Mouse (Mus musculus) Patski (cell line): ENCODE data around the gene Fhod1. TPM values are rescaled to one million over a fixed set of nuclear protein-coding genes. Genes with fewer than 3 reads are reported as not detected.
A peak's percentile ranks its signal among the peaks of the same experiment; 100 is the strongest.

Source experiments
- ATAC-seq: fragments of 100-300 bp; one replicate; pipeline ENCODE4 v1.8.0; 2021
- CTCF ChIA-PET: fragments of 350-600 bp; sonication (Branson Sonifier 250); formaldehyde crosslinking; loops from one replicate; lab custom pipeline; 2022; ENCODE audit warnings: inconsistent platforms; lab: Charles Lee
- POLR2A ChIA-PET: fragments of 350-600 bp; sonication (Branson Sonifier 250); formaldehyde crosslinking; loops from one replicate; lab custom pipeline; 2022; ENCODE audit warnings: antibody characterized with exemption, inconsistent platforms; lab: Charles Lee
- DNase-seq: peaks from one replicate; pipeline ENCODE4 v3.0.0-alpha.2; 2011; ENCODE audit warnings: low read depth, low spot score
- H3K27me3 ChIP-seq: fragments of 371-371 bp; one replicate; pipeline ENCODE4 v1.5.1; 2021
- CTCF ChIP-seq: fragments of 100-300 bp; IDR thresholded peaks from one replicate; pipeline ENCODE4 v1.5.1; 2021
- in situ Hi-C: fragments of 300-500 bp; cut with MboI; formaldehyde crosslinking; loops from 3 replicates; pipeline ENCODE4 v1.11.1; 2018; ENCODE audit warnings: low pct_unique_long_range_greater_than_20kb, mixed read lengths
- polyA plus RNA-seq: library from polyadenylated mRNA; unstranded; gene quantifications from one replicate; pipeline ENCODE4 v1.2.3, GENCODE M21; 2021

Gene Fhod1
- polyA plus RNA-seq, 1 experiment from 2014 or later = 41.7 TPM

DNA sequence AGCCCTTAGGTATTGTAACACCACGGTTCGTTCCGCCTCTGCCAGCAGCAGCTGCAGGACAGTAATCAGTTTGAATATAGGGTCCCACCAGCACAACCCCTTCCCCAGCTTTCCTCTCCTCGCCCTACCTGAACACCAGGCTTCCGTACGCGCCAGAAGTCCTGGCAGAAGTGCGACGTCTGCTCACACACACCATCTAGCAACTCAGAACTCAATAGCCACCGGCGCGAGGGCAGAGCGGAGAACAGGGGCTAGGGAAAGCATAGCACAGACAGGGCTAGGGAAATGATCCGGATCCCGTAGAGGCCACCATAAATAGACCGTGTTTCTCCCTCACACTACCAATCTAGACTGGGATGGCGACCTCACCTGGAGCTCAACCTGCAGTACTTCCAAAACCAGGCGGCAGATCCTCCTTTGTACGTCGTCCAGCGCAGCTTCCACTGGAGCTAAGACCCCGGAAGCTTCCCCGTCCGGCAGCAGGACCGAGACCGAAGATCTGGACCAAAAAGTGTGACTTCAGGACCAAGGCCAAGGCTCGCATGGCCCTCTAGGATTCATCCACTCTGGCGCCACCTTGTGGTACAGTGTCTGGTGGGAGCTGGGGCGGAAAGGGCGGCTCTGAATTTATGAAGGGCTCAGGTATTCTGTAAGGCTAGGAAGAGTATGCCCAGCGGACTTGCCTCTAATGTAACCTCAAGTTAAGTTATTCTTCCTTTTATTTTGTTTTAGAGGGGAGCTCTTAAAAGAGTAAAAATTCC is 57.0 kb downstream of the Fhod1 start:
- no peaks in the 10 kb centered on the region for H3K27me3 ChIP-seq
- no peak for TF ChIP-seq CTCF
- DNase-seq (no peak), ATAC-seq (peak; percentile 5)
- CTCF ChIA-PET = interaction anchor here (0.7 to 1.9 kb wide), 18 partner anchors 12 to 602 kb away, joined by 3 to 8 read pairs (median 3); partner anchors contain the start of gene Nol3
- in situ Hi-C loops = loop anchor here (10.0 kb wide), 1 partner anchor 656 kb away; the partner anchor contains the start of gene Rrad
- POLR2A ChIA-PET = interaction anchor here (0.5 to 2.4 kb wide), 4 partner anchors 10 to 719 kb away, joined by 4 to 6 read pairs (median 4); no protein-coding TSS in a partner anchor

DNA sequence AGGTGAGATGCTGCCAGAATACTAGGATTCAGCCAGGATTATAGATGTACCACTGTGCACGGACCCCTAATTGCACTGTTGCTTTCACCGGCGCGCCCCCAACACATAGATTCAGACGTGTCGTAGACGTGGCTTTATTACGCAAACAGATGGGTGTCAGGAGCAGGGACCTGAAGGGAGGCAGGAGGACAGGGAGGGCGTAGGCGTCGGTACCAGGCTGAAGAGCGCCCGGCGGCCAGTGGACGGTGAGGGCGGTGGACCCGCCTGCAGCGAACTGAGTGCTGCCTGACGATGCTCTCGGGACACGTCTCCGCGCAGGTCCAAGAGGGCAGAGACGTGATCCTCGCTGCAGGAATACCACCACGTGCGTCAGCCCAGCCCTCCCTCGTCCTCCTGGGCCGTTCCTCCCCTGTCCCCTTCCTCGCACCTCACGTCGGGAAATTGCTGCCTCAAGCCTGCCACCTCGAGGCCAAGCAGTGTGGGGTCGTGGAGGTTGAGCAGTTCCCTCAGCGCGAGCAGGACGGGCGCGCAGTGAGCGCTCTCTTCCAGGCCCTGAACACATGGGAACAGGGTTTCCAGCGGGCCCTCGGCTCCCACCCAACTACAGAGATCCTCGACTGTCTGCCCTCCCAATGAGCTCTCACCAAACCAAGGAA is 57.8 kb downstream of the Fhod1 start, which contains the start of gene 4931428F04Rik:
Gene 4931428F04Rik, minus strand, starts transcription at position 60 of the 656 bp plus-strand sequence.
- DNase-seq (no peak), ATAC-seq (no peak)
- CTCF ChIA-PET = interaction anchor here (0.8 to 1.9 kb wide), 10 partner anchors 13 to 602 kb away, joined by 3 to 8 read pairs (median 4); partner anchors contain the start of gene Nol3

DNA sequence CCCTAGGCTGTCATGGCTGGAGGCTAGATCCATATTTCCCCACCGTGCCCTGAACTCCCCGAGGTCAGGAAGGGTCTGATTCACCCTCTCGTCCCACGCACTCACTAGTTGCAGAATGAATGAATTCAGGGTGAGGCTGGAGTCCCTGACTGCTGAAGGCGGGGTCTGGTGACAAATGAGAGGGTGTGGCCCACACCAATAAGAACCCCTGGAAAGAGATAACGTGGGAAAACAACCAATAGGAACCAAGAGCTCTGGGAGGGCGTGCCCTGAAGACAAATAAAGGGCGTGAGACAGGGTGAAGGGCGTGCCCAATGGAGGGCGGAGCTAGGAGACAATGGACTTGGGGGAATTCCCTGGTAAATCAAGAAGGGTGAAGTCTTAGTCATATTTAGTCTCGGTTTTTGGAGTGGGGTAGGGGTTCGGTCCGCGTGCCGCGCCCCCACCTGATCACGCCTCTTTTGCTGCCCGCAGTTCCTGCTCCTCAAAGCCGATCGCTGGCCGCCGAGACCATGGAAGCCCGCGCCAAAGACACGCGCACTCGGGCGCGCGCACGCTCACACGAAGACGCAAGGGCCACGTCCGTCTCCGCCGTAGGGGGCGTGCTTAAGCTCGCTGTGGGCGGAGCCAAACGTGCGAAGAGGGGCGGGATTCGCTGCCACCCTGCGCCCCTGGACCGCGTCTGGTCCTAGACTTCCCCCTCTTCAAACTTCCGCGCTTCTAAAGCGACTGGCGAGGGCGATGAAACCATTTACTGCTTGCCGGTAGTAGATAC is 58.6 kb downstream of the Fhod1 start:
- in situ Hi-C loops = no loop called here
- POLR2A ChIA-PET = interaction anchor here (1.3 to 2.4 kb wide), 2 partner anchors 15 to 24 kb away, joined by 4 to 6 read pairs; partner anchors contain the start of genes Fbxl8 and Tradd
- CTCF ChIA-PET = interaction anchor here (0.9 kb wide), 1 partner anchor 168 kb away, joined by 3 read pairs; no protein-coding TSS in a partner anchor
- peak; percentile 82 for ATAC-seq
- no peaks in the 10 kb centered on the region for H3K27me3 ChIP-seq
- peak; percentile 84 for DNase-seq
- TF ChIP-seq CTCF = no peak

More for the DNA sequence above, 57.8 kb downstream of the Fhod1 start, which contains the start of gene 4931428F04Rik:
- no peak for TF ChIP-seq CTCF
- in situ Hi-C loops = loop anchor here (10.0 kb wide), 1 partner anchor 655 kb away; the partner anchor contains the start of gene Rrad
- no peaks in the 10 kb centered on the region for H3K27me3 ChIP-seq
- POLR2A ChIA-PET = interaction anchor here (0.6 to 2.4 kb wide), 3 partner anchors 14 to 28 kb away, joined by 4 to 6 read pairs (median 4); partner anchors contain the start of genes Fbxl8 and Tradd

DNA sequence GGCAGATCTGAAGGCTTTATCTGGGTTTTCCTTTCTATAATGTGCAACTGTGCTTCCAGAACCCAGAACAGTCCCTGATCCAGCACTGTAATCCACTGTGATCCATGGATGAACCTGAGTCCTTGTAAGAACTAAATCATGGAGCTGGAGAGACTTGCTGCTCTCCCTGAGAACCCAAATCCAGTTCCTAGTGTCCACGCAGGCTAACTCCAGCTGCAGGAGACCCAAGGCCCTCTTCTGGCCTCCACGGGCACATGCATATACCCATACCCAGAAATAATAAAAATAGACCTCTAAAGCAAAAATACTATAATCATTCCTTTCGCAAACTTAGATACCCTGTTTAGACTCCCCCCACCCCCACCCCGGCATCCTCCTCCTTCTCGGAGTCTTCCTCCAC is 59.5 kb downstream of the Fhod1 start:
- POLR2A ChIA-PET = no interaction called here
- TF ChIP-seq CTCF = no peak
- CTCF ChIA-PET = no interaction called here
- in situ Hi-C loops = no loop called here
- no peak for DNase-seq
- no peak for ATAC-seq
- no peaks in the 10 kb centered on the region for H3K27me3 ChIP-seq

DNA sequence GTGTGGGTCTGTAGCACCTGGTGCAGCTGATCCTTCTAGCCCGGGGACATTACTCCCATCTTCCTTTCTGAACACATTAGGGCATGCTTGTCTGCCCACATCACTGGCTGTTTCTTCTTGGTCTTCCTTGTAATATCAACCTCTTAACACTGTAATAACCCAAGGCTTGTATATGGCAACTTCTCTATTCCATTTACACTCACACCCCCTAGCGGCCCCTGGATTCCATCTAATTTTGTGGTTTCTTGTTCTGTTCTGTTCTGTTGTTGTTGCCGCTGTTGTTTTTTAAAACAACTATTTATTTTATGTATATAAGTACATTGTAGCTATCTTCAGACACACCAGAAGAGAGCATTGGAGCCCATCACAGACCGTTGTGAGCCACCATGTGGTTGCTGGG is 60.8 kb downstream of the Fhod1 start:
- ChIA-PET CTCF (no interaction called here), POLR2A (no interaction called here)
- DNase-seq (no peak), ATAC-seq (no peak)
- in situ Hi-C loops = no loop called here
- no peaks in the 10 kb centered on the region for H3K27me3 ChIP-seq
- no peak for TF ChIP-seq CTCF

DNA sequence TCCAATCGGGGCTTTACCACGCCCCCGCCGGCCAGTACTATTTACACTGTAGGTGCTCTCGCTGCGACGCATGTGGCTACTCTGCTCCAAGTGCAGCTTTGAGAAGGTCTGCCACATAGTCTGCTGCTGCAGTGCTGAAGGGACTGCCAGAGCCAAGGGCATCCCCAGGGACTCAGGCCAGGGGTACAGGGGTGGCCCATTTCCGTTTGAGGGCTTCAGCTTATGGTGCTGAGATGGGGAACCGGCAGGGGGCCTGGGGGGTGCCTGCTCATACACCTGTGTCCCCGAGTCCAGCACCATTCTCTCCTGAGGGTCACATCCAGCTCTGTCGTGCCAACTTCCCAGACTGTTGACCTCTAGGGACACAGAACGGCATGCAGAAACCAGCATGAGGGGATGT is 62.2 kb downstream of the Fhod1 start:
- POLR2A ChIA-PET = no interaction called here
- DNase-seq (no peak), ATAC-seq (no peak)
- H3K27me3 ChIP-seq = no peaks in the 10 kb centered on the region
- in situ Hi-C loops = no loop called here
- CTCF ChIA-PET = interaction anchor here (1.0 kb wide), 1 partner anchor 11 kb away, joined by 8 read pairs; no protein-coding TSS in a partner anchor
- TF ChIP-seq CTCF = no peak

DNA sequence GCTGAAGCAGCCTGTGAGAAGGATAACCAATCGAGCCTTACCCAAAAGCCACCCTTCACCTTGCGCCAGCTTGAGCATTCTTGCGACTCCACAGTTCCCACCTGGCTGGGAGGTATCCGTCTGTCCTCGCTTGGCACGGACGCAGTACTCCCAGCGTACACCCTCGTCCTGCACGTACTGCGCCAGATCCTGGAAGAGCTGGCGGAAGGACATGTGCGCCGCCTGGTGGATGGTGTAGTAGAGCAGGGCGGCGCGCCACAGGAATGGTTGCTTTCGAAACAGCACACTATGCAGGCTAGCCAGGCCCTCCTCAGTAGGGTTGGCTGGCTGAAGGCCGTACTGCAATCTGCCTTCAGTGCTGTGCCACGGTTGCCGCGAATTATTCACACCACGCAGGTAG is 64.7 kb downstream of the Fhod1 start:
- ATAC-seq = no peak
- CTCF ChIA-PET = no interaction called here

DNA sequence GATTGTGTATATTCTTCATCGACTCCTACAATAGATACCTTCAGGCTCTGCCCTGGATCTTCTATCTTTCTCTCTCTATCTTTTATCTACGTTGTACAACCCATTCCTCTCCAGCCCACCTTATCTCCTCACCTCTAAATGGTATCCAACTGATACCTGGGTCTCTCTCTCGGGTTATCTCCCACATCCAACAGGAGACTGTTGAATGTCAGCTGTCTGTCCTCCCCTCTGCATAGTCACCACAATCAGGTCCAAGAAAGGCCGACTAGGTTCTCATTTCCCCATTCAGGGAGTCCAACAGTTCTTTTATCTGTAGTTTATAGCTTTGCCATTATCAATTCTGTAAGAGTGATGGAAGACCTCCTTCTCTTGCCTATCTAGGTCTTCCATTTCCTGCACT is 65.5 kb downstream of the Fhod1 start:
- no peak for TF ChIP-seq CTCF
- no peaks in the 10 kb centered on the region for H3K27me3 ChIP-seq
- POLR2A ChIA-PET = no interaction called here
- CTCF ChIA-PET = no interaction called here
- DNase-seq (no peak), ATAC-seq (no peak)
- in situ Hi-C loops = no loop called here

More for the DNA sequence above, 64.7 kb downstream of the Fhod1 start:
- H3K27me3 ChIP-seq = no peaks in the 10 kb centered on the region
- DNase-seq = no peak
- POLR2A ChIA-PET = no interaction called here
- no peak for TF ChIP-seq CTCF
- in situ Hi-C loops = no loop called here

DNA sequence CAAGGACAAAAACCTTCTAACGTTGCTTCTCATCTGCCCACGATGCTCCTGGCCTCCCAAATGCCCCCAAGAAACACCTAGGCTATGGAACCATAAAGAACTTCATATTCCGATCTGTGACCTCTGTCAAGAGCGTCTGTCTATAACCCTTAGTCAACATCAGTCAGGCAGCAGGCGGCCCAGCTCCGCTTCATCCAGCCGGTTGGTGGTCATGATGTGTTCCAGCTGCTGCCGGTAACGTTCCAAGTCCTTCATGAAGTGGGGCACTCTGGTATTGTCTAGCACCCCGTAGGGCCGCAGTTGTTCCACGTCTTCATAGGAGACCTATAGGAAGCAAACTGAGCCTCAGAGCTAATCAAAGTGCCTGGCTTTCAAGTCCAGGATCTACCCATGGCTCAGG is 65.9 kb downstream of the Fhod1 start:
- no peaks in the 10 kb centered on the region for H3K27me3 ChIP-seq
- TF ChIP-seq CTCF = no peak
- in situ Hi-C loops = no loop called here
- CTCF ChIA-PET = no interaction called here
- no peak for ATAC-seq
- no peak for DNase-seq
- POLR2A ChIA-PET = no interaction called here

DNA sequence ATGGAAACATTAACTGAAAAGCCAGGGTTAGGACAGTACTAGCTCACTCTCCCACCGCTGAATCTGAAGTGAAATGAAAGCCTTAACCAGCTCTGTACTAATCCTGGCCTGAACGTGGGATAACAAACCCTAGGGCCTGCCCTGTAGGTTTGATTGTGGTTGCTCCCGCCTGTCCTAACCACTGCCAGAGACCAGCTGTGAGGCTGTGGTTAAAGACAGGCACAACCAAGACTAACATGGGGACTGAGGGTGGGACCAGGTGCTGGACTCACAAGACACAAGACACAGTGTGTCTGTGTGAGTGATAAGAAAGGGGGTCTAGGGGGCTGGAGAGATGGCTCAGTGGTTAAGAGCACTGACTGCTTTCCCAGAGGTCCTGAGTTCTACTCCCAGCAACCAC is 67.2 kb downstream of the Fhod1 start:
- ChIA-PET CTCF (interaction anchor here (1.3 to 1.5 kb wide), 2 partner anchors 15 to 39 kb away, joined by 3 to 4 read pairs; partner anchors contain the start of gene Exoc3l), POLR2A (no interaction called here)
- in situ Hi-C loops = no loop called here
- TF ChIP-seq CTCF = no peak
- no peak for DNase-seq
- no peak for ATAC-seq
- H3K27me3 ChIP-seq = no peaks in the 10 kb centered on the region

Other genes starting within 250 kb of the Fhod1 start
- not detected for gene Ces4a, start 216.2 kb downstream of the Fhod1 start, polyA plus RNA-seq
- gene Cbfb, start 177.3 kb downstream of the Fhod1 start, polyA plus RNA-seq = 64.4 TPM
- gene D230025D16Rik, start 122.8 kb downstream of the Fhod1 start, polyA plus RNA-seq = 23.1 TPM
- gene B3gnt9, start 92.8 kb downstream of the Fhod1 start, polyA plus RNA-seq = 2.1 TPM
- 22.9 TPM for gene Tradd, start 83.3 kb downstream of the Fhod1 start, polyA plus RNA-seq
- 12.6 TPM for gene Fbxl8, start 83.3 kb downstream of the Fhod1 start, polyA plus RNA-seq
- gene Hsf4, start 78.2 kb downstream of the Fhod1 start, polyA plus RNA-seq = 0.12 TPM
- 1.7 TPM for gene Nol3, start 71.8 kb downstream of the Fhod1 start, polyA plus RNA-seq
- 10.7 TPM for gene 4931428F04Rik, start 58.1 kb downstream of the Fhod1 start, polyA plus RNA-seq
- gene Exoc3l, start 51.9 kb downstream of the Fhod1 start, polyA plus RNA-seq = 2.4 TPM
- gene E2f4, start 50.3 kb downstream of the Fhod1 start, polyA plus RNA-seq = 72.6 TPM
- gene Elmo3, start 42.4 kb downstream of the Fhod1 start, polyA plus RNA-seq = 7.2 TPM
- 0.83 TPM for gene Lrrc29, start 21.7 kb downstream of the Fhod1 start, polyA plus RNA-seq
- gene Tmem208, start 21.6 kb downstream of the Fhod1 start, polyA plus RNA-seq = 64.8 TPM
- 11.0 TPM for gene Slc9a5, start 890 bp upstream of the Fhod1 start, polyA plus RNA-seq
- 0.77 TPM for gene Plekhg4, start 25.3 kb upstream of the Fhod1 start, polyA plus RNA-seq
- gene Kctd19, start 65.5 kb upstream of the Fhod1 start, polyA plus RNA-seq = not detected
- gene Lrrc36, start 65.6 kb upstream of the Fhod1 start, polyA plus RNA-seq = not detected
- gene Tppp3, start 123.6 kb upstream of the Fhod1 start, polyA plus RNA-seq = 2.7 TPM
- 68.3 TPM for gene Zdhhc1, start 148.9 kb upstream of the Fhod1 start, polyA plus RNA-seq
- gene Hsd11b2, start 170.8 kb upstream of the Fhod1 start, polyA plus RNA-seq = 8.2 TPM
- gene Atp6v0d1, start 218.1 kb upstream of the Fhod1 start, polyA plus RNA-seq = 159 TPM